Mouse (Mus musculus) subcutaneous adipose tissue, adult 2 months (tissue): ENCODE results near the gene Mrto4. TPM values are rescaled to one million over a fixed set of nuclear protein-coding genes. Genes with fewer than 3 reads are reported as not detected.

Experiments used
- polyA plus RNA-seq: library from polyadenylated mRNA; depleted of rRNA; stranded (reverse); fragments of >200 nt; gene quantifications from 2 replicates; pipeline ENCODE4 v1.2.3, GENCODE M21; 2012; ENCODE audit warnings: low replicate concordance; rRNA removed

The Mrto4 gene
- polyA plus RNA-seq: 18.2 and 42.4 TPM in 2 replicates

GRCm38 (mm10) chr4:139351931-139352711 is at the start of gene Mrto4, which contains the start of the genes Emc1 and Ubr4:
Gene Mrto4, minus strand, starts transcription at chr4:139352576.
Gene Emc1, plus strand, starts transcription at chr4:139352587.
Gene Ubr4, plus strand, starts transcription at chr4:139352609.

GRCm38 (mm10) chr4:139310171-139310898 is 42.0 kb downstream of the Mrto4 start, which contains the start of the genes Pqlc2 and Akr7a5:
Gene Pqlc2, minus strand, starts transcription at chr4:139310708.
Gene Akr7a5, plus strand, starts transcription at chr4:139310744.

Other genes starting within 250 kb of the Mrto4 start
- gene Minos1, start 221.5 kb downstream of the Mrto4 start, polyA plus RNA-seq: 75.1 and 94.2 TPM in 2 replicates
- gene Capzb, start 159.7 kb downstream of the Mrto4 start, polyA plus RNA-seq: 147 and 189 TPM in 2 replicates
- gene Pqlc2, start 41.9 kb downstream of the Mrto4 start, polyA plus RNA-seq: 31.2 and 40.0 TPM in 2 replicates
- gene Akr7a5, start 41.8 kb downstream of the Mrto4 start, polyA plus RNA-seq: 30.3 and 48.1 TPM in 2 replicates
- 56.7 and 74.2 TPM in 2 replicates for gene Emc1, start within 50 bp of the Mrto4 start, polyA plus RNA-seq
- 186 and 189 TPM in 2 replicates for gene Ubr4, start within 50 bp of the Mrto4 start, polyA plus RNA-seq
- 9.6 and 13.3 TPM in 2 replicates for gene Iffo2, start 178.0 kb upstream of the Mrto4 start, polyA plus RNA-seq